Mouse (Mus musculus) lung, embryonic 14.5 days (tissue): ENCODE results near the gene Nkx2-5. TPM values are rescaled to one million over a fixed set of nuclear protein-coding genes. Genes with fewer than 3 reads are reported as not detected.

Experiments used
- ATAC-seq: fragments of 200-750 bp; cut with Nextera tagmentation; 2 replicates; pipeline ENCODE4 v1.8.0; 2017; ENCODE audit warnings: mild to moderate bottlenecking, moderate TSS enrichment, moderate library complexity; ENCODE audit not compliant: insufficient read depth
- DNase-seq: peaks from one replicate; pipeline ENCODE4 v3.0.0-alpha.2; 2015
- H3K27ac ChIP-seq: fragments of 300-500 bp; sonication (generic); 2 replicates; pipeline ENCODE4 v1.5.1; 2014; ENCODE audit warnings: low read depth, mild to moderate bottlenecking, moderate library complexity
- H3K27me3 ChIP-seq: fragments of 300-500 bp; sonication (generic); 2 replicates; pipeline ENCODE4 v1.6.1; 2014; ENCODE audit warnings: low read length, control low read depth; ENCODE audit not compliant: insufficient read depth
- H3K36me3 ChIP-seq: fragments of 300-500 bp; sonication (generic); 2 replicates; pipeline ENCODE4 v1.6.1; 2014; ENCODE audit warnings: control low read depth; ENCODE audit not compliant: insufficient read depth
- H3K4me1 ChIP-seq: fragments of 300-500 bp; sonication (generic); 2 replicates; pipeline ENCODE4 v1.6.1; 2014; ENCODE audit warnings: antibody characterized with exemption, control low read depth; ENCODE audit not compliant: insufficient read depth
- H3K4me2 ChIP-seq: fragments of 300-500 bp; sonication (generic); 2 replicates; pipeline ENCODE4 v1.6.1; 2014; ENCODE audit warnings: mild to moderate bottlenecking
- H3K4me3 ChIP-seq: fragments of 300-500 bp; sonication (generic); 2 replicates; pipeline ENCODE4 v1.5.1; 2014; ENCODE audit warnings: low read depth, low read length
- H3K9ac ChIP-seq: fragments of 300-500 bp; sonication (generic); 2 replicates; pipeline ENCODE4 v1.6.1; 2014
- H3K9me3 ChIP-seq: fragments of 300-500 bp; sonication (generic); 2 replicates; pipeline ENCODE4 v1.6.1; 2016; ENCODE audit warnings: low read depth, low read length, control low read depth
- CTCF ChIP-seq: IDR thresholded peaks from 2 replicates; pipeline ENCODE4 v1.5.1; 2016; ENCODE audit warnings: antibody characterized with exemption, low read depth
- WGBS: fragments of 180-500 bp; shearing (Covaris S2); extraction: QIAGEN DNeasy Blood & Tissue Kit; methylation state at CpG from one replicate; pipeline ENCODE4 v1.1.7; 2014; 5-methylcytosine and 5-hydroxymethylcytosine counted together
- polyA plus RNA-seq: library from polyadenylated mRNA; unstranded; fragments of >200 nt; fragmentation: Nextera tagmentation; extraction: Ambion mirVana; gene quantifications from 2 replicates; pipeline ENCODE4 v1.2.1, GENCODE M21; 2014

Nkx2-5 gene
- polyA plus RNA-seq, 1 experiment from 2014 or later: 0.24 TPM

- H3K4me2 ChIP-seq: no peak overlapping the region
- no peaks in the 10 kb centered on the region for H3K36me3 ChIP-seq
- no peak overlapping the region for H3K9ac ChIP-seq
- no peak overlapping the region for H3K27ac ChIP-seq
- H3K27me3 ChIP-seq: peaks cover 93% of the 10 kb centered on the region
- H3K4me1 ChIP-seq: 0 out of 2 replicates have a peak, but pooled peaks cover 3% of the 10 kb centered on the region
- DNase-seq (no peak), ATAC-seq (no peak)
- no peaks in the 10 kb centered on the region for H3K9me3 ChIP-seq
- TF ChIP-seq CTCF: no peak
- WGBS: 12% methylated on average over 8 of the region's 8 CpGs
- no peak overlapping the region for H3K4me3 ChIP-seq
Measured at GRCm38 (mm10) chr17:26846411-26846810, 1.6 kb upstream of the Nkx2-5 start.

- no peak overlapping the region for H3K9ac ChIP-seq
- H3K4me2 ChIP-seq: no peak overlapping the region
- ATAC-seq (no peak), DNase-seq (no peak)
- no peak overlapping the region for H3K27ac ChIP-seq
- TF ChIP-seq CTCF: no peak
- peaks cover 93% of the 10 kb centered on the region for H3K27me3 ChIP-seq
- H3K9me3 ChIP-seq: no peaks in the 10 kb centered on the region
- H3K36me3 ChIP-seq: no peaks in the 10 kb centered on the region
- no peak overlapping the region for H3K4me3 ChIP-seq
- 0 out of 2 replicates have a peak, but pooled peaks cover 3% of the 10 kb centered on the region for H3K4me1 ChIP-seq
- WGBS: 5% methylated on average over 14 of the region's 14 CpGs
Measured at GRCm38 (mm10) chr17:26845149-26846050, 591 bp upstream of the Nkx2-5 start.

GRCm38 (mm10) chr17:26844371-26844851 is 398 bp downstream of the Nkx2-5 start:
- H3K27ac ChIP-seq: no peak overlapping the region
- no peaks in the 10 kb centered on the region for H3K36me3 ChIP-seq
- H3K4me2 ChIP-seq: peak overlapping the region; percentile 43
- H3K9me3 ChIP-seq: no peaks in the 10 kb centered on the region
- TF ChIP-seq CTCF: no peak
- H3K4me3 ChIP-seq: peak overlapping the region; percentile 13; the same call in 1 of the 2 replicates
- WGBS: under 1% methylated on average over 36 of the region's 36 CpGs
- peak; percentile 69 for DNase-seq
- H3K4me1 ChIP-seq: 0 out of 2 replicates have a peak, but pooled peaks cover 3% of the 10 kb centered on the region
- no peak overlapping the region for H3K9ac ChIP-seq
- ATAC-seq: no peak
- peaks cover 93% of the 10 kb centered on the region for H3K27me3 ChIP-seq

GRCm38 (mm10) chr17:26843696-26844236 is 1.0 kb downstream of the Nkx2-5 start:
- H3K27ac ChIP-seq: no peak overlapping the region
- ATAC-seq (no peak), DNase-seq (no peak)
- peak overlapping the region; percentile 43 for H3K4me2 ChIP-seq
- no peak for TF ChIP-seq CTCF
- H3K9me3 ChIP-seq: no peaks in the 10 kb centered on the region
- H3K4me1 ChIP-seq: 0 out of 2 replicates have a peak, but pooled peaks cover 3% of the 10 kb centered on the region
- H3K27me3 ChIP-seq: peaks cover 94% of the 10 kb centered on the region
- WGBS: 0% methylated on average over 7 of the region's 7 CpGs
- no peaks in the 10 kb centered on the region for H3K36me3 ChIP-seq
- H3K9ac ChIP-seq: no peak overlapping the region
- H3K4me3 ChIP-seq: peak overlapping the region; percentile 13; the same call in 1 of the 2 replicates

GRCm38 (mm10) chr17:26843229-26843567 is 1.6 kb downstream of the Nkx2-5 start:
- Histone ChIP-seq H3K9ac (no peak overlapping the region), H3K4me1 (0 out of 2 replicates have a peak, but pooled peaks cover 3% of the 10 kb centered on the region), H3K36me3 (no peaks in the 10 kb centered on the region), H3K27ac (no peak overlapping the region), H3K27me3 (peaks cover 95% of the 10 kb centered on the region), H3K4me2 (no peak overlapping the region), H3K9me3 (no peaks in the 10 kb centered on the region), H3K4me3 (no peak overlapping the region)
- DNase-seq (no peak), ATAC-seq (no peak)
- WGBS: 1% methylated on average over 14 of the region's 14 CpGs
- TF ChIP-seq CTCF: no peak

GRCm38 (mm10) chr17:26842431-26843228 is 2.2 kb downstream of the Nkx2-5 start:
- H3K4me2 ChIP-seq: no peak overlapping the region

More at GRCm38 (mm10) chr17:26842431-26843228, 2.2 kb downstream of the Nkx2-5 start:
- no peak overlapping the region for H3K27ac ChIP-seq
- no peak for DNase-seq
- TF ChIP-seq CTCF: no peak
- no peaks in the 10 kb centered on the region for H3K36me3 ChIP-seq
- no peaks in the 10 kb centered on the region for H3K9me3 ChIP-seq
- H3K4me1 ChIP-seq: 0 out of 2 replicates have a peak, but pooled peaks cover 3% of the 10 kb centered on the region
- H3K9ac ChIP-seq: no peak overlapping the region
- 8% methylated on average over 9 of the region's 9 CpGs for WGBS
- H3K4me3 ChIP-seq: no peak overlapping the region
- ATAC-seq: no peak
- peaks cover 95% of the 10 kb centered on the region for H3K27me3 ChIP-seq
